Mouse (Mus musculus) thymus, adult 2 months (tissue): ENCODE data around the gene Trpc2. TPM values are rescaled to one million over a fixed set of nuclear protein-coding genes. Genes with fewer than 3 reads are reported as not detected.
"Not testable (repeated sequence)": the region's sequence is repeated elsewhere in the genome, so short reads cannot be mapped to it uniquely, and the experiment has no call there.

Experiments used
- DNase-seq: peaks from one replicate; pipeline ENCODE4 v3.0.0; 2021
- H3K27ac ChIP-seq: fragments of 200-500 bp; 2 replicates; pipeline ENCODE4 v1.5.1; 2012; ENCODE audit warnings: low read length, control low read depth; ENCODE audit not compliant: control insufficient read depth, insufficient read depth
- H3K27me3 ChIP-seq: fragments of 200-500 bp; 2 replicates; pipeline ENCODE4 v1.6.1; 2012; ENCODE audit warnings: mild to moderate bottlenecking, low read length, moderate library complexity, mixed read lengths; ENCODE audit not compliant: control insufficient read depth, insufficient read depth
- H3K36me3 ChIP-seq: fragments of 200-500 bp; 2 replicates; pipeline ENCODE4 v1.6.1; 2012; ENCODE audit warnings: mild to moderate bottlenecking, low read length, moderate library complexity; ENCODE audit not compliant: control insufficient read depth, insufficient read depth
- H3K4me1 ChIP-seq: fragments of 200-500 bp; replicated peaks from 2 replicates; pipeline ENCODE4 v1.6.1; 2012; ENCODE audit warnings: low read length; ENCODE audit not compliant: control insufficient read depth, insufficient read depth
- H3K4me3 ChIP-seq: fragments of 200-500 bp; 2 replicates; pipeline ENCODE4 v1.5.1; 2012; ENCODE audit warnings: mild to moderate bottlenecking, low read length, control low read depth, moderate library complexity; ENCODE audit not compliant: control insufficient read depth, insufficient read depth
- CTCF ChIP-seq: fragments of 200-500 bp; IDR thresholded peaks from 2 replicates; pipeline ENCODE4 v1.5.1; 2012; ENCODE audit warnings: mild to moderate bottlenecking, control low read depth, low read length, moderate library complexity, borderline replicate concordance; ENCODE audit not compliant: control insufficient read depth, poor library complexity, insufficient read depth; ENCODE audit errors: extremely low read depth
- POLR2A ChIP-seq: fragments of 200-500 bp; IDR thresholded peaks from 2 replicates; pipeline ENCODE4 v1.6.1; 2012; ENCODE audit warnings: mild to moderate bottlenecking, low read length, control low read depth, moderate library complexity; ENCODE audit not compliant: control insufficient read depth, poor library complexity, insufficient read depth; ENCODE audit errors: extremely low read depth
- WGBS: fragments of 180-500 bp; shearing (Covaris S2); methylation state at CpG from one replicate; pipeline ENCODE4 v1.1.7; 2018; 5-methylcytosine and 5-hydroxymethylcytosine counted together
- polyA plus RNA-seq: library from polyadenylated mRNA; depleted of rRNA; stranded (reverse); fragments of >200 nt; gene quantifications from 2 replicates; pipeline ENCODE4 v1.2.3, GENCODE M21; 2012; rRNA removed

Gene Trpc2
- 0.61 and 0.92 TPM in 2 replicates for polyA plus RNA-seq

DNA sequence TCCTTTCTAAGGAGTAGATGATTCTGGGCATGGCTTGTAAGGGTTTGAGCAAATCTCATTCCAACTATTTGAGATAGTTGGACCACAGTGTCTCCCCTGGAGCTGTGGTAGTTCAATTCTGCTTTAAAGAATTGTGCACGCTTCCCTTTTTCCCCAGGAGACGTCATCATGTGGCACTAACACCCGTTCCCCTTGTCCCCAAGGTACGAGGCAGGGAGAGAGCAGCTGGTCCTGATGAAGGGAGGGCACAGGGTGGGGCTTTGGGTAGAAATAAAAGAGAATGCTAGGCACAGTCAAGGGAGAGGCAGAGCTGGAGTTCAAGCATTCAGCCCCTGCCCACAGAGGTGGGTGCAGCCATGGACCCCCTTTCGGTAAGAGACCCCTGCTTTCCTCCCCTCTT is at the start of gene Trpc2:
Gene Trpc2 (plus strand): TSS at position 301 of the 400 bp plus-strand sequence.
- peaks cover 34% of the 10 kb centered on the region for H3K36me3 ChIP-seq
- DNase-seq: no peak
- H3K27me3 ChIP-seq: no peaks in the 10 kb centered on the region
- no peak for TF ChIP-seq CTCF
- no peak for TF ChIP-seq POLR2A
- 90% methylated on average over 5 of the region's 5 CpGs for WGBS
- no peaks in the 10 kb centered on the region for H3K4me1 ChIP-seq
- no peak within 1 kb of the TSS for H3K27ac ChIP-seq
- H3K4me3 ChIP-seq: no peak within 1 kb of the TSS

DNA sequence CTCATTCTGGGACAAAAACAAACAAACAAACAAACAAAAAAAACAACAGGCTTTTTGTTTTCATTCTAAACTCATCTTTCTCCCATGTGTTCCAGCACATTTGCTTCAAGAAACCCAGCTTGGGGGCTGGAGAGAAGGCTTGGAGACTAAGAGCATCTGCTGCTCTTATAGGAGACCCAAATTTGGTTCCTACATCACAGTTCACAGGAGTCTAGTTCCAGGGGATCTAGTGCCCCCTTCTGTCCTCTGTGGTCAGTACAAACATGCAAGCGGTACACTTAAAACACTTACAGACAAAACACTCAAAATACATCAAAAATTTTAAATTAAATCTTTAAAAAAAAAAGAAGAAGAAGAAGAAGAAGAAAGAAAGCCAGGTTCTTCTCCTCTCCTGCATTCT is 48.0 kb upstream of the Trpc2 start:
- no peak for TF ChIP-seq POLR2A
- no peak for TF ChIP-seq CTCF
- H3K4me1 ChIP-seq: no peaks in the 10 kb centered on the region
- no peak overlapping the region for H3K27ac ChIP-seq
- no peak overlapping the region for H3K4me3 ChIP-seq
- H3K36me3 ChIP-seq: peaks cover 60% of the 10 kb centered on the region
- WGBS: 96% methylated on average over 1 of the region's 1 CpGs
- no peak for DNase-seq
- H3K27me3 ChIP-seq: no peaks in the 10 kb centered on the region

DNA sequence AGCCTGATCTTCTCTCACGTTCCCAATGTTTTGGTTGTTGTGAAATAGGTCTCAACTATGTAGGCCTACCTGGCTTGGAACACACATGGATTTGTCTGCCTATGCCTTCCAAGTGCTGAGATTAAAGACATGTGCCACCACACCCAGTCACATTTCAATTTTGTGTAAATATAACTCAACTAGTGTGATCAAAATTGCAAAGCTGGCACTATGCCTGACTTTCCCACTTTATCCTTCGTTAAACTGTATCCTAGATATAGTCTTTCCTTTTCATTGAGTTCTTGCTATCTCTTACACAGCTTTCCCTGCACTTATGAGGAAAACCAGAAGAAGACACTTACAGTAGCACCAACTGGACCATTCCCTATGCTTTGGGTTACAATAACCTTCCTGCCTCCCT is 47.4 kb upstream of the Trpc2 start:
- Histone ChIP-seq H3K27me3 (no peaks in the 10 kb centered on the region), H3K36me3 (peaks cover 58% of the 10 kb centered on the region), H3K4me3 (no peak overlapping the region), H3K27ac (no peak overlapping the region), H3K4me1 (no peaks in the 10 kb centered on the region)
- no peak for DNase-seq
- TF ChIP-seq POLR2A (no peak), CTCF (no peak)
- 95% methylated on average over 2 of the region's 2 CpGs for WGBS

DNA sequence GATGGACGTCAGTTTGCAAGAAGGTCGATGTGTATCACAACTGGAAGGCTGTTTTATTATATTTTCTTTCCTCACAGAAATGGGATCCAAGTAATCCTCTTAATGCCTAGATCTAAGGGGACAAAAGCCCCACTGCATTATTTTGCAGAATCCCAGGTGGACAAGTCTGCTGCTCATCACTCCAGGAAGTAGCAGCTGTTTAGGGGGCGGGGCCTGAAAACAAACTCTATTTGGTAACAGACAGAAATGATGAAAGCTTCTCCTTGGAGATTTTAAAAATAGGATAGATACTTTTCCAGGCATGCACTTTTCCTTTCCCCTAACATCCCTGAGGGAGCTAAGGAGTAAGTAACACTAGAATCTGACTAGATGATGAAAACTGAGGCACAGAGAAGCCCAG is 45.6 kb upstream of the Trpc2 start:
- no peaks in the 10 kb centered on the region for H3K4me1 ChIP-seq
- H3K27ac ChIP-seq: no peak overlapping the region
- no peak overlapping the region for H3K4me3 ChIP-seq
- 95% methylated on average over 3 of the region's 3 CpGs for WGBS
- H3K27me3 ChIP-seq: no peaks in the 10 kb centered on the region
- TF ChIP-seq POLR2A: no peak
- no peak for TF ChIP-seq CTCF
- peaks cover 49% of the 10 kb centered on the region for H3K36me3 ChIP-seq
- DNase-seq: no peak

DNA sequence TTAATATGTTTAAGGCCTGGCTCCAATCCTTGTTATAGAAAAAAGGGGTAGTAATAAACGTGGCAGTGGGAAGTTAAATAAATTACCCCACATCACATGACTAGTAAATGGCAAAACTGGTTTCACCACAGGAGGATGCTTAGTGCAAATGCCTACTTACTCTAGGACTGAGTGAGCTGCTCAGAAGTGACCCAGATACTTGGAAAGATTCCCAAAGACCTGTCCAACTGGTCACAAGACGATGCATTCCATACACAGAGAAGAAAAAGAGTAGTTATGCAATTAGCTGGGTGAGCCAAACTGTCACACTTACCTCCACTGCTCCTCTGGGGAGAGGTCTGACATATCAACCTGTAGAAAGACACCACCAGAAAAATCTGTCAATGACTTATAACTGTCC is 40.6 kb upstream of the Trpc2 start:
- WGBS: 72% methylated on average over 2 of the region's 2 CpGs
- Histone ChIP-seq H3K4me1 (no peaks in the 10 kb centered on the region; the same call in 1 of the 2 replicates), H3K27ac (no peak overlapping the region), H3K4me3 (no peak overlapping the region), H3K27me3 (no peaks in the 10 kb centered on the region), H3K36me3 (peaks cover 18% of the 10 kb centered on the region)
- DNase-seq: no peak
- TF ChIP-seq CTCF (no peak), POLR2A (no peak)

DNA sequence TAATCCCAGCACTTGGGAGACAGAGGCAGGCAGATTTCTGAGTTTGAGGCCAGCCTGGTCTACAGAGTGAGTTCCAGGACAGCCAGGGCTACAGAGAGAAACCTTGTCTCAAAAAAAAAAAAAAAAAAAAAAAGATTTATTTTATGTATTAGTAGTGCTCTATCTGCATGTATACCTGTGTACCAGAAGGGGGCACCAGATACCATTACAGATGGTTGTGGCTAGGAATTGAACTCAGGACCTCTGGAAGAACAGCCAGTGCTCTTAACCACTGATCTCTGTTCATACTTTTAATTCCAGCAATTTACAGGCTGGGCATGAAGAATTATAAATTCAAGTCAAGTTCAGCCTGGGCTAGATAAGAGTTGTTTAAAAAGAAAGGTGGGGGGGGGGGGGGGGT is 34.4 kb upstream of the Trpc2 start:
- H3K4me3 ChIP-seq, H3K4me1 ChIP-seq, H3K36me3 ChIP-seq, DNase-seq, H3K27me3 ChIP-seq, H3K27ac ChIP-seq: not testable (repeated sequence)

DNA sequence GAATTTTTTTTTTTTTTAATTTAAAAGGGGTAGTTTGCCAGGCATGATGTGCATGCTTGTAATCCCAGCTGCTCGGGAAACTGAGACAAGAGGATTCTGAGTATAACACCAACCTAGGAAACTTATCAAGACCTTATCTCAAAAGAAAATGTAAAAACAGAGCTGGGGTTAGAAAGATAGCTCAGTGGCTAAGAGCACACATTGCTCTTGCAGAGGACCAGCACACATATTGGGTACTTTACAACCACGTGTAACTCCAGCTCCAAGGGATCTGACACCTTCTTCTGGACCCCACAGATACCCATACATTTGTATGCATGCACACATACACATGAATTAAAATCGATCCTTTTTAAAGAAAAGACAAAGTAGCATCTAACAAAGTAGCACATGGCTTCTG is 21.6 kb upstream of the Trpc2 start:
- H3K4me3 ChIP-seq: no peak overlapping the region
- WGBS: 93% methylated on average over 3 of the region's 3 CpGs
- no peaks in the 10 kb centered on the region for H3K27me3 ChIP-seq
- TF ChIP-seq POLR2A (no peak), CTCF (no peak)
- H3K27ac ChIP-seq: no peak overlapping the region
- H3K36me3 ChIP-seq: peaks cover 4% of the 10 kb centered on the region; the same call in 1 of the 2 replicates
- DNase-seq: no peak
- H3K4me1 ChIP-seq: peaks cover 4% of the 10 kb centered on the region
